Mouse (Mus musculus) thymus, postnatal 0 days (tissue): ENCODE data around the gene Usp46. TPM values are rescaled to one million over a fixed set of nuclear protein-coding genes. Genes with fewer than 3 reads are reported as not detected.

Experiments
- DNase-seq: peaks from one replicate; pipeline ENCODE4 v3.0.0-alpha.2; 2015; ENCODE audit warnings: low spot score
- polyA plus RNA-seq: library from polyadenylated mRNA; unstranded; fragments of >200 nt; fragmentation: Nextera tagmentation; extraction: Ambion mirVana; gene quantifications from 2 replicates; pipeline ENCODE4 v1.2.1, GENCODE M21; 2015

Usp46 gene
- 3.9 and 4.5 TPM in 2 replicates for polyA plus RNA-seq

GRCm38 (mm10) chr5:74067831-74068713 lies at the start of gene Usp46:
Gene Usp46, minus strand, starts transcription at chr5:74068431.
- DNase-seq, result peak; percentile 54

GRCm38 (mm10) chr5:74113961-74114689 lies 45.9 kb upstream of the Usp46 start:
- no peak for DNase-seq

DNA sequence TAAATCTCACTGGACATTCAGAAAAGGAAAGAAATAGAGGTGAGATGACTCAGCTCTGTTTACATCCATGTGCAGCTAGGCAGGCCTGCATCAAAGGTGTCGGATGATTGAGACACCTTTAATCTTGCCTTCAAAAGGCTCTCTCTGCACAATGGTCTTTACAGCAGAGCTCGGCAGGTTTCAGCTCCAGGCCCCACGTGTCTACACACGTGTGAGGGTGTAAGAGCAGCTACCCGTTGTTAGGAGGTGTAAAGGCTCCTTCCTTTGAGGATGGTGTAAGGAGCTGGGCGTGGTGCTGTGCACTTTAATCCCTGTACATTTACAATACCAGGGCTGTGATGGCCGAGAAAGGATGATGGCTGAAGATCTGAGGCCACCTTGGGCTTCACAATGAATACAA lies 37.2 kb upstream of the Usp46 start:
- no peak for DNase-seq

GRCm38 (mm10) chr5:74101761-74102160 lies 33.5 kb upstream of the Usp46 start:
- no peak for DNase-seq

DNA sequence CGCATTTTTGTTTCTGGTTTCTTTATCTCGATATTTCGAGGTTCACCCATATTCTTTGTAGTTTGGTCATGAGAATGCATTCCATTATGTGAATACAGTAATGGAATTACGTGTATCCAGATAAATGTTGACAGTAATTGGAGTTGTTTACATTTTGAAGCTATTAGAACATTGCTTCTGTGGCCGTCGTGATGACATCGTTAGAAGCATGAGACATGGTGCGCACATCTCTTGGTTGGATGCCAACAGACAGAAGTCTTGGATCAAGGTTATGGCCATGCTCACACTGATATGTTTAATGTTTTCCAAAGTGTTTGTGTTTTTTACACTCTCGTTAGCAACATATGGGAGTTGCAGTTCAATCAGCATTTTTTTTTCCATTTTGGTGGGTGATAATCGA lies 30.8 kb upstream of the Usp46 start:
- no peak for DNase-seq

DNA sequence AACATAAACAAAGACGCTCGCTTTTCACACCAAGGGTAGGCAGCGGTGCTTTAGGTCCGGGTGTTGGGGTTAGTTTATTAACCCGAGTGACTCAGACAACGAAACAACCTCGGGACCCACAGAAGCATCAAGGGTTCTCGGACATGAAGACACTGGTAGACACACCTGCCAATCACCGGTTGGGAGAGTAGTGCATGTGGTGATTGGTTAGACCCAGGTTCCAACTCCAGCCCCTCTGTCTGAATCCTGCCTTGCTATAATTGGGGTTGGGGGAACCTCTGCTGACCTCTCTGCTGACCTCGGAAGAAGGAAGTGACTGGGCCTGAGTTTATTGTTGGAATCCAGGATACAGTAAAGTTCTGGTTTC lies 29.6 kb upstream of the Usp46 start:
- no peak for DNase-seq

- no peak for DNase-seq
Observed at GRCm38 (mm10) chr5:74097116-74097853, 29.1 kb upstream of the Usp46 start.

- DNase-seq, result no peak
Observed at GRCm38 (mm10) chr5:74096060-74096459, 27.8 kb upstream of the Usp46 start.

DNA sequence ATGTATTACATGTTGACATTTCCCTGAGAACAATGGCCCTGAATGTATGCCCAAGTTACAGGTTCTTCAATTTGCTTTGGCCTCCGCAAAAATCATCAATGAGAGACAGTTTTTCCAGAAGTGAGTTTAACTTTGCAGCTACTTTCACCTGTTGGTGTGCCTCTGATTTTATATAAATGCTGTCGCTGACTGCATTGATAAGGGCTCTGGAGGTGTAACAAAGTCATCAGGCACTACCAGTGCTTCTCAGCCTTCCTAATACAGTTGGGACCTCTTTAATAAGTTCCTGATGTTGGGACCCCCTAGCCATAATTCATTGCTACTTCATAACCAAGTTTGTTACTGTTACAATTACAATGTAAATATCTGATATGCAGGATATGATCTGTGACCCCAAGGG lies 27.4 kb upstream of the Usp46 start:
- DNase-seq, result no peak

DNA sequence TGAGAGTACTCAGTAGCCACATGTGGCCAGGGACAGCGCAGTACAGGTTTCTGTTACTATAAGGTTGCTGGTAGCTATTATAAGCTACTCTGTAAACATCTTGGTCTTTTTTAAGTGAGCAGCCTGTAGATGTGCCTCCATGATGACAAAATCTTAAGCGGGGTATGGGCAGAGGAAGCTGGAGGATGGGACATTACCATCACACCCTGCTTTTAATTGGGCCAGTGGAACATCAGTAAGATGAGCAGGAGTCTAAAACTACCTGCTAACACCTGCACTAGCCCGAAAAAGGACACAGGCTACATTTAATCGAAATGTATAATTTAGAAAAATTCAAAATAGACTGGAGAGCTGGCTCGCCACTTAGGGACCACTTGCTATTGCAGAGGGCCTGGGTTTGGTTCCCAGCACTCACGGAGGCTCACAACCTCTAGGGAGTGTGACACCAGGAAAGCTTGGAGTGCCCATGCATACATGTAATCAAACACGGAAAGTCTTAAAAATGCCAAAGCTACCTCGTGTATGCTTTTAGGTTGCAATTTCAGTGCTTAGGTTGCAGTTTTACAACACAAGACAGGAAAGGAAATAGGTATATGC lies 26.7 kb upstream of the Usp46 start:
- no peak for DNase-seq

DNA sequence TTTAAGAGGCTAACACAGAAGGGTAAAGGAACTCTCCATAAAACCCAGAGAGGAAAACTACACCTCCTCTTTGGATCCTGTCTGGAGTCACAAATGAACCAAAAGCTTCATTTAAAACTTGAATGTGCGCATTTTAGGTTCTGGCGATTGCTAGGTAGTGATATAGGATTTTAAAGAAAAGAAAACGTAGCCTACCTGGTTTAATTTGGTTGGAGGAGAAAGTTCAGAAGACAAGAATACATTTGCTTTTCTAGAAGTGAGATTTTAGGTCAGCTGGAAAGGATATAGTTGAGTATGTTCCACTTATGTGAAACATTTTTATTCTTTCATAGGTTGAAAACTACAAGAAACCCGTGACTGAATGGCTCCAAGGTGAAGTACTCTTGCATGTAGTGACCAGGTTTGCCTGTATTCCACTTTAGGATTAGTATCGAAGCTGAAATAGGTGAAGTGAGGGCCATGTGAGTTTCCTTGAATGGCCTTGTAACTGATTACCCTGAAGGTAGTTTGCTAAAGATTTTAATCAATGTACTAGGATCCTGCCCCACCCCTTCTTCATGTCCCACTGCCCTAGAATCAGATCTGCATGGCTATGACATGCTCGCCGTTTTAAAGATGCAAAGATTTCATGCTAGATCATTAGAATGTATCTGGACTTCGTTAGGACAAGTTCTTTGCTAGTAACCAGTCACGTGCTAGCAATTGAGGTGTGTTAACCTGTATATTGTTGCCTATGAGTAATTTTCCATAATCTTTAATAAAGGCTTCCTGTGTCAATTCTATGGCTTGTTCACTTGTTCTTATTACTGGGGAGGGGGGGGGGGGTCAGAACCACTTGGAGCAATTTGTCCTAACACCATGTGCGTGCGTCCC lies 25.6 kb upstream of the Usp46 start:
- no peak for DNase-seq

- DNase-seq, result peak; percentile 95
Observed at GRCm38 (mm10) chr5:74092833-74093555, 24.8 kb upstream of the Usp46 start.

- DNase-seq, result no peak
Observed at GRCm38 (mm10) chr5:74092481-74092832, 24.2 kb upstream of the Usp46 start.

DNA sequence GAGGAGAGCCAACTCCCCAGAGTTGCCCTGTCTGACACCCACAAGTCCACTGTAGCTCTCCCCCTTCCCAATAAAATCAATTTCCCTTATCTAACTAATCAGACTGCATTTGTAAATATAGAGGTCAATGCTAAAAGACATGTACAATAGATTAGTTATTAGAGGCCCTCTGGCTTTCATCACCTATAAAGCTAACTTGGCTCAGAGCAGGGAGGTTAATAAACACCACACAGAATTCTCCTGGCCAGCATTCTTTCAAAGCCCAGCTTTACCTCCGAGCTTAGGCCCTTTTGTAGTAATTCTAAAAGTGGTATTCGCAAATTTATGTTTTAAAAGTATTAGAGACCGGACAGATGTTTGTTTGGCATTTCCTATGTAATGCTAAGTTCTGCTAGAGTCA lies 21.4 kb upstream of the Usp46 start:
- no peak for DNase-seq

DNA sequence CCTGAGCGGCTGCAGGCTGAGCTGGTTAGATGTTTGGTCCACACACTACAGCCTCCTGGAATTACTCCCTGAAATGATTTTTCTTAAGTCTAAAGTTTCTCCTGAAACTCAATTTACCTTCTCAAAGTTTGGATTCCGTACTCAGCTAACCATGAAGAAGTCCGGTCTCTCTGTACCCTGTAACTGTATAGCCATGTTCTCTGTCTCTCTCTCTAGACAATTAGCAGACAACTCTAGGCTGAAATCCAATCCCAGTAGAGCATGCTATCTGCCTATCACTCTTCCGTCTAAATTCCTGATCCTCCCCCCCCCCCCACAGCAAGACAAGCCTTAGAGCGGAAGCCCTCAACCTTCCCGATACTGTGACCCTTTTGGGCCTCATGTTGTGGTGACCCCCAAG lies 13.5 kb upstream of the Usp46 start:
- DNase-seq, result no peak

DNA sequence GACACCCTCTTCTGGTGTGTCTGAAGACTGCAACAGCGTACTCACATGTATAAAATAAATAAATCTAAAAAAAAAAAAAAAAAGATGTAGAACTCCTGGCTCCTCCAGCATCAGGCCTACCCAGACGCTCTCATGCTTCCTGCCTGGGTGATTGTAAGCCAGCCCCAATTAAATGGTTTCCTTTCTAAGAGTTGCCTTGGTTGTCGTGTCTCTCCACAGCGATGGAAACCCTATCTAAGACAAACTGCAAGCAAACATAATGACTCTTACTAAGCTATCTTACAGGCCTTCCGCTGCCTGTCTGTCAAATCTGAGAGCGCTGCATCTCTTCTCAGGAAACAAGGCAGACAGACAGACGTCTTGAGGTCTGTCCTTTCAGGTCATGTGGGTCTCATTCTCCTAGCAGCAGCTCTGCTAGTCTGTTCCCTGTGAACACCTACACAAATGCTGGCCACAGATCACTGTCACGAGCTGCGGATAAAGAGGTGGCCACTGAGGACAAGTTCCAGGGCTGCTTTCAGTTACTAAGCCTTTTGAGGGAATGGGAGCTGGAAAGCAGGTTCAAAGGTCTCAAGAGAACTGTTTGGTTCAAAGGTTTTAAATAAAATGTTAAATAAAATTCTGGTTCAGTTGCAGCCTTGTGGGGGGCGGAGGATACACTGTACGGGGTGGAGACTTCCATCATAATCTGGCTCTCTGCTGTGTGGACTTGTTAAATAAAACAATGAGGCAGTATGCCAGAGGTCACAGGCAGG lies 10.8 kb upstream of the Usp46 start:
- DNase-seq, result no peak

- DNase-seq, result no peak
Observed at GRCm38 (mm10) chr5:74078400-74078799, 10.2 kb upstream of the Usp46 start.

DNA sequence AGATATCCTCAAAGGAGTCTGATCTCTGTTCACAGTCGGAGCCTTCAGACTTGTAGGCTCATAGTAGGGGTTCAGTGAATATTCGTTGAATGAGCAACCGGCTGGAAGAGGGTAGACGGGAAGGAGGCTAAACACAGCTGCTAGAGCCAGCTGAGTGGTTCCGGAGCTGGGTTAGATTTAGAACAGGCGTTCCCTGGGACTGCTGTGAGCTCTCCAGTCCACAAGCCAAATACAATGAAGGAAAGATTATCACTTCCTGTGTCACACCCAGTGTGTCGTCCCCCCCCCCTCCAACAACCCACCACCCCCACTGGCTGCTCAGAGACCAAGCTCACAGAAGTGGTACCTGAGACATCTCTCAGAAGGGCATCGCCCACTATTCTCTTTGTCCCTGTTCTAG lies 9.7 kb upstream of the Usp46 start:
- no peak for DNase-seq

DNA sequence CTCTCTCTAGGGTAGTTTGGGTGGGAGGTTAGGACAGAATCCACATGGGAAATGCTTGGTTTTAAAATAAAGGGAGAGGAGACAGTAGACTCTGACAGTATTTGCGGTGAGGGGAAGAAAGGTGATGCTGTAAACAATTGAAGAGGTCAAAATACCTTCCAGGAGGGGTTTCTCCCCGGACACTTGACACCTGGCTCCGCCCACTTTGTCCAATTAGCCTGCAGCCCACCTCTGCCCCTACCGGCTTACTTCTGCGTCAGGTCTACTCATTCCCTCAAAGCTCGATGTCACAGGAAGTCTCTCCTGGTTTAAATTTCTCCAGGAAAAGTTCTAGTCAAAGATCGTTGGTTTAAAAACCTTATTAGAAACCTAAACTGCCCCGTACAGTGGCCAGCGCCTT lies 8.5 kb upstream of the Usp46 start:
- no peak for DNase-seq
